In genomic region chr14:75873612-75874011, GRCm38 (mm10) we compare ENCODE assay signal across 15 mouse cellular contexts. TPM values are rescaled to one million over a fixed set of nuclear protein-coding genes. Genes with fewer than 3 reads are reported as not detected.
DNase-seq lines count a peak whose midpoint lies in the region; ATAC-seq and TF ChIP-seq lines count a peak whose summit lies in the region.
"Had no signal": no experiment of that assay in that cellular context is flagged by ENCODE, and none has a peak within 500 bp of the region (broad histone marks: within the 10 kb centered on the region; RNA-seq: fewer than 3 reads in every experiment).

No protein-coding gene starts in this region.

- no peak overlapping the region for H3K4me2 ChIP-seq in kidney, embryonic 14.5 days (replicated peaks; ENCODE audit: low read depth, low read length)
- H3K4me2 ChIP-seq in hindbrain, embryonic 14.5 days (replicated peaks) = no peak overlapping the region
- H3K4me2 ChIP-seq: forebrain, embryonic 15.5 days; liver, embryonic 11.5 days had no signal

- no peak overlapping the region for H3K9ac ChIP-seq in kidney, embryonic 14.5 days (ENCODE audit: low read depth, low read length)
- no peak overlapping the region for H3K9ac ChIP-seq in hindbrain, embryonic 14.5 days
- H3K9ac ChIP-seq: forebrain, embryonic 15.5 days had no signal

- H3K9me3 ChIP-seq in kidney, embryonic 14.5 days (ENCODE audit: control insufficient read depth, low read length) = no peaks in the 10 kb centered on the region
- H3K9me3 ChIP-seq in hindbrain, embryonic 14.5 days (ENCODE audit: control insufficient read depth, low read length) = no peaks in the 10 kb centered on the region
- H3K9me3 ChIP-seq: forebrain, embryonic 15.5 days had no signal

- WGBS in kidney, adult 2 months = 33% methylated on average over 9 of the region's 9 CpGs
- WGBS in kidney, embryonic 14.5 days = 65% methylated on average over 9 of the region's 9 CpGs
- 91% methylated on average over 9 of the region's 9 CpGs for WGBS in hindbrain, embryonic 14.5 days

- H3K4me3 ChIP-seq in kidney, adult 2 months (ENCODE audit: insufficient read depth, low read depth, low read length) = no peak overlapping the region
- H3K4me3 ChIP-seq in kidney, embryonic 14.5 days (ENCODE audit: low read length) = no peak overlapping the region
- no peak overlapping the region for H3K4me3 ChIP-seq in gastrocnemius, adult 2 months
- H3K4me3 ChIP-seq in hindbrain, embryonic 14.5 days (replicated peaks; ENCODE audit: low read length) = no peak overlapping the region
- H3K4me3 ChIP-seq: forebrain, embryonic 15.5 days; hindbrain, embryonic 10.5 days had no signal

- H3K27ac ChIP-seq in kidney, adult 2 months (ENCODE audit: insufficient read depth, low read depth, low read length) = no peak overlapping the region
- no peak overlapping the region for H3K27ac ChIP-seq in kidney, embryonic 14.5 days (ENCODE audit: low read depth, low read length)
- no peak overlapping the region for H3K27ac ChIP-seq in gastrocnemius, adult 2 months
- no peak overlapping the region for H3K27ac ChIP-seq in hindbrain, embryonic 14.5 days
- H3K27ac ChIP-seq: forebrain, embryonic 15.5 days; hindbrain, embryonic 10.5 days had no signal

- no peak for TF ChIP-seq CTCF in kidney, adult 2 months (conservative IDR thresholded peaks at IDR 0.05; ENCODE audit: insufficient read depth, insufficient read length, low read depth, low read length)
- TF ChIP-seq CTCF in gastrocnemius, adult 2 months (IDR thresholded peaks at IDR 0.05) = no peak

- peaks cover 4% of the 10 kb centered on the region for H3K4me1 ChIP-seq in kidney, adult 2 months (ENCODE audit: control insufficient read depth, insufficient read depth, low read length)
- no peaks in the 10 kb centered on the region for H3K4me1 ChIP-seq in kidney, embryonic 14.5 days (ENCODE audit: control insufficient read depth, insufficient read depth, low read length)
- H3K4me1 ChIP-seq in hindbrain, embryonic 14.5 days (replicated peaks; ENCODE audit: control insufficient read depth, insufficient read depth, low read length) = no peaks in the 10 kb centered on the region

- no peak for TF ChIP-seq POLR2A in kidney, adult 2 months (IDR thresholded peaks at IDR 0.05; ENCODE audit: low read depth, low read length)

- intact Hi-C loops in gastrocnemius, adult 2 months (cut with DNase I) = loop anchor here (10.0 kb wide), 1 partner anchor 601 kb away; no protein-coding TSS in a partner anchor

- no peak for ATAC-seq in kidney, embryonic 14.5 days (ENCODE audit: low FRiP score, low TSS enrichment)
- ATAC-seq in hindbrain, embryonic 14.5 days (ENCODE audit: low FRiP score) = no peak
- no peak for ATAC-seq in inflammation-experienced regulatory T-cells, adult 6 months
- ATAC-seq: CD4-positive, CD25-positive, alpha-beta regulatory T cell, adult 4 months; forebrain, embryonic 15.5 days had no signal

- peak; percentile 79 for DNase-seq in kidney, adult 2 months
- DNase-seq in adrenal gland, postnatal 10 days = peak; percentile 63
- peak; percentile 68 to 71 for DNase-seq in kidney, postnatal 25 days
- DNase-seq in ovary, postnatal 14 days (ENCODE audit: low spot score) = peak; percentile 33
- no peak for DNase-seq in gastrocnemius, adult 2 months
- DNase-seq in hindbrain, embryonic 14.5 days (ENCODE audit: low spot score) = no peak
- DNase-seq: heart, adult 18-20 months; midbrain, embryonic 14.5 days; thymus, postnatal 25 days had no signal

- no peaks in the 10 kb centered on the region for H3K27me3 ChIP-seq in kidney, adult 2 months (replicated peaks; ENCODE audit: control insufficient read depth, insufficient read depth, low read length)
- no peaks in the 10 kb centered on the region for H3K27me3 ChIP-seq in kidney, embryonic 14.5 days (ENCODE audit: control insufficient read depth, insufficient read depth, low read length)
- H3K27me3 ChIP-seq in hindbrain, embryonic 14.5 days (ENCODE audit: control insufficient read depth, insufficient read depth, low read length) = no peaks in the 10 kb centered on the region
- H3K27me3 ChIP-seq: forebrain, embryonic 15.5 days had no signal

- H3K36me3 ChIP-seq in kidney, adult 2 months (ENCODE audit: control insufficient read depth, insufficient read depth, low read length) = no peaks in the 10 kb centered on the region
- H3K36me3 ChIP-seq in kidney, embryonic 14.5 days (ENCODE audit: control insufficient read depth, insufficient read depth, low read length) = no peaks in the 10 kb centered on the region
- no peaks in the 10 kb centered on the region for H3K36me3 ChIP-seq in hindbrain, embryonic 14.5 days (replicated peaks; ENCODE audit: control insufficient read depth, insufficient read depth)
- H3K36me3 ChIP-seq: forebrain, embryonic 15.5 days; hindbrain, embryonic 10.5 days had no signal

RNA-seq across cellular contexts. Expression of gene Tpt1, which starts 28.7 kb away (rescaled TPM):
- 1,266 and 1,401 TPM in 2 replicates for polyA plus RNA-seq in kidney, adult 2 months (2012; rRNA removed)
- 1,151 and 1,339 TPM in 2 replicates for polyA plus RNA-seq in kidney, embryonic 14.5 days (2014; fragmentation: Nextera tagmentation; extraction: Ambion mirVana)
- 1,000 to 10,000 TPM; 3,217 to 3,266 TPM for total RNA-seq in adrenal gland, postnatal 10 days (2021)
- total RNA-seq in gastrocnemius, adult 2 months (2021) = 1,000 to 10,000 TPM; 3,630 to 4,350 TPM
- 775 and 871 TPM in 2 replicates for polyA plus RNA-seq in hindbrain, embryonic 14.5 days (2014; fragmentation: Nextera tagmentation; extraction: Ambion mirVana)
- polyA plus RNA-seq in inflammation-experienced regulatory T-cells, adult 6 months (2017; shearing (Covaris generic)) = 1,000 to 10,000 TPM; 1,603 to 2,042 (median 1,729) TPM

Comparison
In these comparisons a context has a peak if more than half of its experiments do, and no peak if none do; other contexts are left out.
1. DNase-seq: peak in kidney, adult 2 months (single experiment), adrenal gland, postnatal 10 days (single experiment), kidney, postnatal 25 days (2 of 2) and ovary, postnatal 14 days (single experiment); none in gastrocnemius, adult 2 months (single experiment) and hindbrain, embryonic 14.5 days (single experiment).